Mouse (Mus musculus) hematopoietic stem cell, adult 5-6 weeks (primary cell): ENCODE measurements around the gene Tox2. TPM values are rescaled to one million over a fixed set of nuclear protein-coding genes. Genes with fewer than 3 reads are reported as not detected.
A peak's percentile ranks its signal among the peaks of the same experiment; 100 is the strongest.

Source experiments
- ATAC-seq, 2 experiments: fragments of 125-278 bp in 1 of 2; replicated peaks in 1 of 2; 2 replicates each; pipeline ENCODE4 v1.8.0; 2016 to 2017; ENCODE audit warnings: inconsistent platforms in 2 of 2, mild to moderate bottlenecking in 2 of 2, moderate number of reproducible peaks in 2 of 2, low read depth in 1 of 2, moderate TSS enrichment in 1 of 2; ENCODE audit not compliant: low FRiP score in 2 of 2, poor library complexity in 2 of 2, severe bottlenecking in 2 of 2, insufficient read depth in 1 of 2, low TSS enrichment in 1 of 2
- total RNA-seq: library from RNA; stranded (forward); fragments of 172-1452, 232-1000 nt; gene quantifications from 2 replicates; pipeline ENCODE4 v1.2.3, GENCODE M21; 2017

Tox2 gene
- total RNA-seq, 1 experiment from 2014 or later, result not detected

DNA sequence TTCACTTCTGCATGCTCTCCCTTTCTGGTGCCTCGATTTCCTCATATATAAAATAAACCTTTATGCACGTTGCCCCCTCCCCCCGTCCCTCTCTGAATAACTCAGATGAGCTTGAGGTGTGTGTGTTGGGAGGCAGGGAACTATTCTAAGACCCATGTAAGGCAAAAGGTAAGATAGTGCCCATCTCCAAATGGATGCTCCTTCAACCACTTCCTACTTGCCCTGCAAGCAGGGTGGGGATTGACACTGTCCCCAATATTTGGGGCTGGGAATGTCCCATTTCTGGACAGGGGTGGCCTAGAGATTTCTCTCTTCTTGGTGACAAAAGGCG lies 407 bp upstream of the Tox2 start:
- ATAC-seq, result peak in 1 of 2 experiments; percentile 4; a peak in 1 of 4 replicates

DNA sequence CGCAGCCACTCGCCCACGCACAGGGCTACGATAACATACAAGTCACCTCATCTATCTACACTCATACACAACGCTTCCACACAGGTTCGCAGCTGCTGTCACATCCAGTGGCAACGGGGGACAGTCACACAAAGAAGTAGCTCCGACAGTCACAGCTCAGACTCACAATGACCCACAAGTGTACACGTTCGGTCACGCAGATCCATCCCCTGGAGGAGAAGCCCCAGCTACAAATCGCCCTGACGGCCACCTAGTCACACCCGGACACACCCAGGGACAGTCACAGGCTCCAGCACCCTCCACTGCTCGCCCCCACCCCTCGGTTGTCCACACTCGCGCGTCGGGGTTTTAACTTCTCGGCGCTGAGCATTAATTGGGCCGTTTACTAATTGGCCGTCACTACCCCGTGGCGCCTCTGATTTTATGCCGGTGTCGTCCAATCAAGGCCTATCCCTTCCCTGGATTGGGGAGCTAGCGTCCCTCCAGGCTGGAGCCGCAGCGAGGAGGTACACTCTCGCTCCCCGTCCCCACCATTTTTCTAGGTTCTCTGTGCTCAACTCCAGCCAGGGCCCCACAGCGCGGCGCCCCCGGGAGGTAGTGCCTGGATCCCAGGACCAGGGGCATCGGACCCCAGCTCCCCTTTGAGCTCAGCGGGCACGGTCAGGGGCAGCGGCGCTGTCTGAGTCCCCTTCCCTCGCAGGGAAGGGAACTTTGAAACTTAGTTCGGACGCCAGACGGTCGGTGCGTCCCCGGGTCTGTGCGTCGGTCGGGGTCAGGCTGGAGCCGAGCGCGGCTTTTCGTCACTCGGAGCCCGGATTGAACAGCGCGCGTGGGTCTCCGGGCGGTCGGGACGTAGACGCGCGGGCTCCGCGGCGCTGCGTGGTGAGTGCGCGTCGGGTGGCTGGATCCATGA lies 966 bp downstream of the Tox2 start:
- 0 out of 4 replicates have a peak, but pooled peaks of 1 of the 2 experiments have one; percentile 15 for ATAC-seq

DNA sequence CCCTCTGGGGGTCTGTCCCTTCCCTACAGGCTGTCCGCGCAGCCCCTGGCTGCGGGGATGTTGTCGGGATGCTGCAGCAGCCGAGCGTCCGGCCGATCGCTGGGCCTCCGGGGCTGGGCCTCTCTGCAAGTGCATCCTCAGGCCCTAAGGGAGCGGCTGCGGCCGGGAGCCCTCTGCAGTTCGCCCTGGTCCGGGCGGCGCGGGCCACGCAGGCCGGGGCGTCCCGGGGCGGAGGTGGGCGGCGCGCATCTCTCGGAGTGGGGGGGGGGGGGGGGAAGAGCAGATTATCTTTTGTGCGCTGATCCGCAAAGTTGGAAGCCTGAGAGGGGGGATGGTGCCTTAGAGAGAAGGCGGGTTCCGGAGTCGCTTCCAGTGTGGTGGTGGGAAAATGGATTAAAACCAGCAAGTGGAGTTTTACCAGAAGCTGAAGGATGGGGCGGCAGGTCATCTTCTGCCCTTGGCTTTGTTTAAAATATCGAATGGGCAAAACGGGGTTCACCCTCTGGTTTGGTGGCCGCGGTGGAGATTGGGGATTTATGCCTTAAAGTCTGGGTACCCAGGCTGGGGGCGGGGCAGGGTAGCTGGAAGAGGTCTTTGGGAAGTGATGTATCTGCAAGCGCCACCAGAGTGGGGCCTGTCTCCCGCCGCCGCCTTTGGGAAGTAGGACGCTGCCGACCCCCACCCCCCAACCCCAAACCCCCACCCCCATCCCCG lies 1.8 kb downstream of the Tox2 start:
- ATAC-seq, result no peak

DNA sequence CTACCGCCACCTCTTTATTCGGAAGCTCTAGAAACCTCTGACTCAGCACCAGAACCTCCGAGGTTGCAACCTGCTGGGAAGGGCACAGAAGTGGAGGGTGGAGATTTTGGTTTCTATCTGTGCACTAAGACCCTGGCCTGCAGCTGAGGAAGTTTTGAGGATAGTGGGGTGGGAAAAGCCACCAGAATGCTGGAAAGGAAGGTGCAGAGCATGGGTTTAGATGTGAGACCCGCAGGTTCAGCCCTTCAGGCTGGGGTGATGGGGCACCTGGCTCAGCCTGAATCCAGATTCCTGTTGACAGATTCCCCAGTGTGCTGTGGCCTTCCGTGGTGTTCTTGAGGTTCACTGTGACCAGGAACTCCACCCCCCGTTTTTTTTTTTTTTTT lies 2.3 kb downstream of the Tox2 start:
- no peak for ATAC-seq

DNA sequence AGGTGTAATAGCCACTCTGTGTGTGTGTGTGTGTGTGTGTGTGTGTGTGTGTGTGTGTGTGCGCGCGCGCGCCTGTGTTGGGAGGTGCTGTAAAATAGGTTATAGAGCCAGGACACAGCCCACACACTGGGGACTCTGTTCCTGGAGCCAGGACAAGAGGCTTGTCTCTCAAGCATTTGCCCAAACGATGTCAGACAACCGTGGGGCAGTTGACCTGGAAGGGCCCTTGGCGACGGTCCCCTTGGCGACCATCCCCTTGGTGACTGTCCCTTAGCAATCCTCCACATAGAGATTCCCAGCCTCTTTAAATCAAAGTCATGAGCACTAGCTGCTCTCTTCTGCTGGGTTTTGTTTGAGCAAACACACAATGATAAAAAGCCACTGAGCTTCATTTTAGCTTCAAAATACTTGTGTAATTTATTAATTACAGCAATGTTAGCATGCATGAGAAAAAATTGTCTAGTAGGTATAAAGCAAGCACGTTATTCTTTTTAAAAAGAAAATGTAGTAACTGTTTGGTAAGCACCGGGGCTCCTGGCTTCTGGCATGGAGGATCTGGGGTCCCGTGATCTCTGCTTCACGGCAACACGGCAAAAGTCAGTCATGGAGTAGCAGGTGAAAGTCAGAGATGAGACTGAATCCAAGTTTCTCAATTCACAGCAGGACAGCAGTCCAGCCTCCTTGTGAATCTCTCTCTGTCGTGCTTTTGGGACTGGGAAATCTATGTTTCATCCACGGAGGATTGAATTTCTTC lies 3.0 kb downstream of the Tox2 start:
- no peak for ATAC-seq

DNA sequence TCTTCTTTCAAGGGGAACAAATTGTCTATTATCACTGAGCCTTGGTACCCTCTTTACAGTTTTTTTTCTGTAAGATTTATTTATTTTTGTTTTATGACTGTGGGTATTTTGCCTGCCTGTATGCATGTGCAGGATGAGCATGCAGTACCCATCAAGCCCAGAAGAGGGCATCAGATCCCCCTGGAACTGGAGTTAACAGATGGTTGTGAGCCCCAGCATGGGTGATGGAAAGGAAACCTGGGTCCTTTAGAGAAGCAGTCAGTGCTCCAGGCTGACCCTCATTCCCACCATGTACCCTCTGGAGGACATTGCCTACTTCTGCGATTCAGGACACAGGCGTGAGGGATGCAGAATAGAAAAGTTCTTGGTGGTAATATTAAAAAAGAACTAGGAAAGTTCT lies 4.4 kb downstream of the Tox2 start:
- ATAC-seq, result no peak

DNA sequence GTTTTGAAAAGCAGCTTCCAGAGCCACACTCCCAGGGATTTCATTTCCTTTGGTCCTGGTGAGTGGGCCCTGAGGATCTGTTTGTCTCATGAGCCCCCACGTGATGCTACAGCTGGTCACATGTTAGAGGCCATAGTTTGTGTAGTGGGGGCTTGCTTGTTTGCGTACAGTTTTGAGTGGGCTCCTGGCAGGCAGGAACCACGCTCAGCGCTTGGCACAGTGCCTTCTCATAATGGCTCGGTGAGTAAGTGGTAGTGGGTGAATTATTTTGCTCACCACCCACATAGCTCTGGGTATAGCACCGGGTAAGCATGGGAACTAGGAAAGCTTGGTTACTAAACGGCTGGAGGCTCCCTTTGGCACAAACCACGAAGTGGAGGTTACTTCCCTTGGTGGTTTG lies 6.2 kb downstream of the Tox2 start:
- ATAC-seq, result no peak

DNA sequence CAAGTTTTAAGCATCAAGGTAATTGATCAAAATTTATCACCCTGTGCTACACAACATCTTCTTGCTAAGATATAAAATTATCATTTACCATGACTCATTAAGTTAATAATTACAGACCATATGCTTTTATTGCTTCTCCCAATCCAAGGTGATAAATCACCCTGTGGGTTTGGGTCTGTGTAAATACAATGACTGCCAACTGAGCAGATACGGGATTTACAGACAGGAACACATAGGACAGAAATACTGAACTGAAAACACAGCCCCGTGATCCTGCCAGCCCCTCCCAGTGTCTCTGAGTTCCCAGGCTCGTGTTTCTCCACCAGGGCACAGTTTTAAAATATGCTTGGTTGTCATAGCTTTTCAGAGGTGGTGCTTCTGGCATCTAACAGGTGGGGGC lies 10.2 kb downstream of the Tox2 start:
- ATAC-seq, result no peak

DNA sequence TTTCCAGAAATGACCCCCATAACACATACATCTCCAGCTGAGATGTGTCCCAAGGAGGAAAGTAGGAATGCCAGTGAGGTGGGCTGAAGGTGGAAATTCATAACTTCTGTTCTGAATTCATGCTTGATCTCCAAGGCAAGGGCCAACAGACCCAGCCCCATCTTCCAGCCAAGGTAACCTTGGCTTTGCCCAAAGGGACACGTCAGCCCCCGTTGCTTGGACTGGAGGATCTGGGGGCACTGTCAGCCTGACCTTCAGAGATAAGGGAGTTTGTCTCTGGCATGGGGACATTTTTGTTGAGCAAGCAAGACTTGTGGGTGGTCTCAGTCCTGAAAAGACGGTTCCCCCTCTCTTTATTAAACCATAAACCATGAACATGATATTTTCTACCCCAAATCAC lies 15.2 kb downstream of the Tox2 start:
- no peak for ATAC-seq

DNA sequence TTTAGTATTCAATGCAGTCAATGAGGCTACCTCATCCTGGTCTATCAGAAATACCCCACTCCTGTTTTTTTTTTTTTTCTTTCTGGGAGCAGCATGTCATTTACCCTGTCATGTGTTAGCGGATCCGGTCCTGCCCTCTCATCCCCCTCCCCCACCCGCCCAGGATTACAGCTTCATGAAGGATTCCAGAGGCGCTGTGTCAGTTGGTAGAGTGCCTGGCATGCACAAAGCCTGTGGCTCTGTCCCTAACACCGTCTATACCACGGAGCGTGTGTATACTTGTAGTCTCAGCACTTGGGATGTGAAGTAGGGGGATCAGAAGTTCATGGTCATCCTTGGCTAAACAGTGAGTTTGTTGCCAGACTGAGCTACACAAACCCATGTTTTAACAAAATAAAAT lies 15.6 kb downstream of the Tox2 start:
- no peak for ATAC-seq

DNA sequence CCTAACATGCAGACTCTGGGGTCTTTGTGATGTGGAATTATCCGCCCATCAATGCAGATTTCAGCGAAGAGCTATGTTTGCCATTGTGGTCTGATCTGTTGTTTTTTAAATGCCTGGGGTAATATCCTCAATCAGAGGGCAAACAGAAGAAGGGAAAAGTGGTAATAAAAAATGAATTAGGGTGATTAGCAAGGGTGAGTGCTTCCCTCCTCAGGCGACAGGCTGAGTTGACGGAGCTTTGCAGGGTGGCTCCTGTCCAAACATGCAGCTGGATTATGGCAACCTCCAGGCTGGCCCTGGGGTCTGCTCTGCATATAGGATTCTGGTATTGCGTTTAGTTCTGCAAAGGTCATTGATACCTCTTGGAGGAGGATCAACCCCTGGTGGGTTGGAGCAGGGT lies 16.5 kb downstream of the Tox2 start:
- ATAC-seq, result no peak

DNA sequence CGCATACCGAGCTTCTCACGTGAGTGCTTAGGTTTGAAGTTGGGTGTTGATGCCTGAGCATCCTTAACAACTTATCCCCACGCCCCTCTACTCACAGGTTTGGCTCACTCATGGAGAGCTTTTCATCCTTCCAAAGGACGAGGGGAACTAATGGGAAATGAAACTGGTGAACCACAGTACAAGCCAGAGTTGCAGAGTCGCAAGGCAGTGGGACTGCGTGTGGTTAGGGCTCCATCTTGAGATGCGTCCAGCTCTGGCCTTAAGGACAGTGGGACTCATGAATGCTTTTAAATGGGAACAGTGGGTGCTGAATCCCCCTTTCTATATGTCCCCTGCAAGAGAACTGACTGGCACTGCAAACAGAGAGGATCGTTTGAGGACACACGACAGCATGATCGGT lies 17.8 kb downstream of the Tox2 start:
- ATAC-seq, result no peak

DNA sequence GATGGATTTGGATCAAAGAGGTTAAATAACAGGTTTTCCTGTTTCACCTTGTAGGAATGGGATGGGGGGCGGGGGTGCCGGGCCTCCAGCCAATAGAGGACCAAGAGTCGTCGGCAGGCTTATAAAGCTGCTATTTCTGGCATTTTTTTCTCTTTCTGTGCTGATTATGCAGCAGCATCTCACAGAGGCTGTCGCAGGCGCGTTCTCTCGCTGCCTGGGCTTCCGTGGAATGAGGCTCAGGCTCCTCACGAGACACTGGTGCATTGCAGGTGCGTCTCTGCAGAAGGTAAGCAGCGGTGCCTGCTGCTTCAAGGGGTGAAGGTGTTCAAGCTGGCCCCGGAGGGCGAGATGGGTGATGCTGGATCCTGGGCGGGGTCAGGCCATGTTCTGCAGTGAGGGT lies 22.4 kb downstream of the Tox2 start:
- ATAC-seq, result no peak

DNA sequence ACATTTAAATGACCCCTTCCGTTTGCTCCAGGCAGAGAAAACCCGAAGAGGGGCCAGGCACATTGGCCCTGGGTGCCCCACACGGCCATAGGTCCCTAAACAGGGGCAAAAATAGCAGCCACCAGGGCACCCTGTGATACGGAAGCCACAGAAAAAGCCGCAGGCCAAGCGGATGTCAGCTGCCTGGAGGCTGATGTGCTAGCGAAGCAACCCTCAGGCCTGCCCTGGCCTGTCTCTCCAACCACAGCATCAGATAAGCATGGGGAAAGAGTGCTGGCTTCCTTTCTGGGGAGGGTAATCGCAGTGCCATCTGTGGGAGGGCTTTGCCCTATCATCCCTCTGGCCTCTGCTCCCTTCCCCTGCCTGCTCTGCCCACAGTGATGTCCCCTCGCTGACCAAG lies 26.1 kb downstream of the Tox2 start:
- ATAC-seq, result peak; percentile 93 to 95

DNA sequence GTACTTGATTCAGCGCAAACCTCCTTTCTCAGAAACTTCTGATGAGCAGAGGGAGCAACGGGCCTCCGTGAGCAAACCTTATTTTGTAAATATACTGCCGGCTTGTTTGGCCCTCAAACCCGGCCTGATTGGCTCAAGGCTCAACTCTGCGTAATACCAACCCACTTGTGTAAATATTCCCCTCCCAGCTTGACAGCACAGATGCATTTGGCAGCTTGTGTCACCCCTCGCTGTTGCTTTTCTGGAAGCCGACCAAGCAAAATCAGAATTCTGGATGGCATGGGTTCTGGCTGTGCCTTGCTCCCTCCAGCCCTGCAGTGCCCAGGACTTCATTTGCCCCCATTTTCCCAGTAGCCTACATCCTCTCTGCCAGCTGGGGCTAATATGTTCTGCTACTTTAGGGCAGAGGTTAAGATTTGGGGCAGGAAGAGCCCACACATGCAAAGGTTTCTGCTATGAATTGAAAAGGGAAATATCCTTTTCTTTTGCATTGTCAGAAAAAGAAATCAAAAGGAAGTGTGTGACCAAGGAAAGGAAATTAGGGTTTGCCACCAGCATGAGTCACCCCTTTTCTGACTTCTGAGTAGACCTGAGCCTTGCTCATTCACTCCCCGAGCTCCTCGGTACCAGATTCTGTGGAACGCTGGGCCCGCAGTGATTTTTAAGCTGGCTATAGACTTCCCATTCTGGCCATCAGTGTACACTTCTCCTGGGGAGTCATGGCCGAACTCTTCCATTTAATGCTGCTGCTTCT lies 29.0 kb downstream of the Tox2 start:
- peak; percentile 50 to 52; a peak in 3 of 4 replicates for ATAC-seq

DNA sequence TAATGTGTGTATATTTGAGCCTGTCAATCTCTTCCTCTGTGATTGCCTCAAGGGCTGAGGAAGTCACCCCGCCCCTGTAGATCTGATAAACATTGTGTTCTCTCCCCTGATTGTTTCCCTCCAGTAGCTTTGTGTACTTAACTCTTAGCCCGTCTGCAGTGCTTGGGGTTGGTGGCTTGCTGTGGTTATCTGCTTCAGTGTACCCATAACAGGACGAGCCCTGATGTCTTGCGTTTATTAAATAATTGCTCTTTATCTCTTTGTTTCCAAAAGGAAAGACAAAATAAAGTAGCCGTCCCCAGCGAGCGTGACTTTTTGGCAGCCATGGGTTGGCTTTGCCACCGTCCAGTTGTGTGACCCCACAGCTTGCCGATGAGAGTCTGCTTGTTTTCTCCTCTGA lies 30.7 kb downstream of the Tox2 start:
- no peak for ATAC-seq

DNA sequence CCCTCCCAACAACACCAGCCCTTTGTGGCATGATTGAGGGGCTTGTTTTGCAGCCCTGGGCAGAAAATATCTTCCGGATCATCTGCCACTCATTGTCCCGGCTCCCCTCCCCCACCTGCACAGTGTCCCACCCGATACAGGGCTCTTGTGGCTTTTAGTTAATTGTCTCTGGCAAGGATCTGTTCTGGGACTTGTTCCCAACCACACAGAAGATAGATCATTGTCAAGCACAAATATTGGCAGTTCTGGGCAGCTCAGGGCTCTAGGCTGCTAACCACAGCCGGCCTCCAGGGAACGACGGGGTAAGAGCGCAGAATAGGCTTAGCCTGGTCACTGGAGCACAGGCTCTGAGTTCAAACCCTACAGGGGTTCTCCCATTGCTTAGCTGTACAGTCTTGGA lies 33.1 kb downstream of the Tox2 start:
- ATAC-seq, result no peak
